Mouse (Mus musculus) right cerebral cortex, postnatal 36 days (tissue): ENCODE data around the gene Tpmt.

Source experiments
- DNase-seq, 2 experiments: peaks; one replicate each; pipeline ENCODE4 v3.0.0; 2022; ENCODE audit warnings: low spot score in 2 of 2, mixed read lengths in 1 of 2

The Tpmt gene

GRCm38 (mm10) chr13:46976532-46976931, 68.0 kb downstream of the Tpmt start:
- DNase-seq, result no peak

DNA sequence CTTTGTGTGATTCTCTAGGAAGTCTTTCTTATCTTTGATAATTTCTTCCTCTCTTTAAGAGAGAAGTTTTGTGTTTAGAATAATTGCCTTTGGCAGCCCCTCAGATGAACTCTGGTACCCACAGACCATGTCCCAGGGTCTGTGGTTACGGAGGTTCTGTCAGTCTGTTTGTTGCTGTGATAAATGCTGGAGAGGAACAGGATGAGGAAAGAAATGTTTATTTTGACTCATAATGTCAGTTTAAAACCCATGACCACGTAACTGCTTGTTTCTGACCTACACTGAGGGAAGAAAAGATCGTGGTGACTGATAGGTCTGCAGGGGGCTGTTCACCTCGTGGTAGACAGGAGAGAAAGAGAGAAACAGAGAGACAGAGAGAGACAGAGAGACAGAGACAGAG, 68.6 kb downstream of the Tpmt start:
- DNase-seq, result no peak

DNA sequence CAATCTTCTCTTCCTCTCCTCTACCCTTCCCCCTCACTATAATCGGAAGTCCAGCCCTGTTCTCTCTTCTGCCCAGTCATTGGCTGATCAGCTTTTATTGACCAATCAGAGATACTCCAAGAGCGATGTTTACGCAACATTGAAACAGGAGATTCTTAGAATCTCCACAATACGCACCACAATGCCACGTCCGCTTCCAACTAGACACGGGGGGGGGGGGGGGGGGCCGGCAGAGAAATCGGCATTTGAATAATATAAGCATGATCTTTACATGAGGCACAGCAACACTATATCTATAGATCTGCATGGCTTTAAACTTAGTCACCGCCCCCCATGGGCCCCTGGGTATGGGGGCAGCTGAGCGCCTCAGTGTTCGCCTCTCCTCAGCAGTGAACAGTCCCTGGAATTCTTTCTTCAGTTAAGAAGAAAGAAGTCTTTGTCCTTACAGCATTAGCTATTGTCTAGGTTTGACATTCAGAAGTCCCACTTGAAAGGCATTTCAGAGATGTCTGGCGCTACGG, 69.4 kb downstream of the Tpmt start:
- DNase-seq, result no peak
